Mouse (Mus musculus): ENCODE data around the gene Il4. TPM values are rescaled to one million over a fixed set of nuclear protein-coding genes. Genes with fewer than 3 reads are reported as not detected.
A peak's percentile ranks its signal among the peaks of the same experiment; 100 is the strongest.

Il4 gene
- polyA plus RNA-seq, 1 experiment, result not detected

GRCm38 (mm10) chr11:53652427-53652826 lies 34.0 kb upstream of the Il4 start:
- Histone ChIP-seq H3K4me3 (ENCODE audit: control insufficient read depth, low read depth, low read length) (no peak overlapping the region), H3K27me3 (ENCODE audit: control insufficient read depth, insufficient read depth, low read length) (no peaks in the 10 kb centered on the region), H3K36me3 (ENCODE audit: control insufficient read depth, insufficient read depth, low read length) (no peaks in the 10 kb centered on the region; the same call in 1 of the 2 replicates), H3K4me1 (ENCODE audit: control insufficient read depth, insufficient read depth, low read length) (no peaks in the 10 kb centered on the region), H3K27ac (ENCODE audit: control insufficient read depth, insufficient read depth, low read depth, low read length) (no peak overlapping the region)
- TF ChIP-seq POLR2A (IDR thresholded peaks at IDR 0.05; ENCODE audit: control insufficient read depth, low read depth, low read length) (no peak), CTCF (IDR thresholded peaks at IDR 0.05; ENCODE audit: control insufficient read depth, insufficient read depth, insufficient replicate concordance, low read depth, low read length) (no peak)

- no peaks in the 10 kb centered on the region for H3K27me3 ChIP-seq (ENCODE audit: control insufficient read depth, insufficient read depth, low read length)
- H3K4me1 ChIP-seq (ENCODE audit: control insufficient read depth, insufficient read depth, low read length), result no peaks in the 10 kb centered on the region
- no peak overlapping the region for H3K27ac ChIP-seq (ENCODE audit: control insufficient read depth, insufficient read depth, low read depth, low read length)
- no peaks in the 10 kb centered on the region; the same call in 1 of the 2 replicates for H3K36me3 ChIP-seq (ENCODE audit: control insufficient read depth, insufficient read depth, low read length)
- no peak overlapping the region for H3K4me3 ChIP-seq (ENCODE audit: control insufficient read depth, low read depth, low read length)
- TF ChIP-seq CTCF (IDR thresholded peaks at IDR 0.05; ENCODE audit: control insufficient read depth, insufficient read depth, insufficient replicate concordance, low read depth, low read length) (no peak), POLR2A (IDR thresholded peaks at IDR 0.05; ENCODE audit: control insufficient read depth, low read depth, low read length) (no peak)
Observed at GRCm38 (mm10) chr11:53651441-53651840, 33.0 kb upstream of the Il4 start.

- no peaks in the 10 kb centered on the region for H3K27me3 ChIP-seq (ENCODE audit: control insufficient read depth, insufficient read depth, low read length)
- TF ChIP-seq POLR2A (IDR thresholded peaks at IDR 0.05; ENCODE audit: control insufficient read depth, low read depth, low read length) (no peak), CTCF (IDR thresholded peaks at IDR 0.05; ENCODE audit: control insufficient read depth, insufficient read depth, insufficient replicate concordance, low read depth, low read length) (no peak)
- H3K4me3 ChIP-seq (ENCODE audit: control insufficient read depth, low read depth, low read length), result no peak overlapping the region
- no peak overlapping the region for H3K27ac ChIP-seq (ENCODE audit: control insufficient read depth, insufficient read depth, low read depth, low read length)
- no peaks in the 10 kb centered on the region for H3K36me3 ChIP-seq (ENCODE audit: control insufficient read depth, insufficient read depth, low read length)
- H3K4me1 ChIP-seq (ENCODE audit: control insufficient read depth, insufficient read depth, low read length), result no peaks in the 10 kb centered on the region
Observed at GRCm38 (mm10) chr11:53644017-53644416, 25.5 kb upstream of the Il4 start.

GRCm38 (mm10) chr11:53642744-53643279 lies 24.3 kb upstream of the Il4 start:
- Histone ChIP-seq H3K27ac (ENCODE audit: control insufficient read depth, insufficient read depth, low read depth, low read length) (no peak overlapping the region), H3K4me3 (ENCODE audit: control insufficient read depth, low read depth, low read length) (no peak overlapping the region), H3K4me1 (ENCODE audit: control insufficient read depth, insufficient read depth, low read length) (no peaks in the 10 kb centered on the region), H3K36me3 (ENCODE audit: control insufficient read depth, insufficient read depth, low read length) (no peaks in the 10 kb centered on the region), H3K27me3 (ENCODE audit: control insufficient read depth, insufficient read depth, low read length) (no peaks in the 10 kb centered on the region)
- TF ChIP-seq CTCF (IDR thresholded peaks at IDR 0.05; ENCODE audit: control insufficient read depth, insufficient read depth, insufficient replicate concordance, low read depth, low read length) (peak; percentile 81; the same call in 1 of the 2 replicates), POLR2A (IDR thresholded peaks at IDR 0.05; ENCODE audit: control insufficient read depth, low read depth, low read length) (no peak)

GRCm38 (mm10) chr11:53637803-53638260 lies 19.4 kb upstream of the Il4 start:
- H3K27ac ChIP-seq (ENCODE audit: control insufficient read depth, insufficient read depth, low read depth, low read length), result no peak overlapping the region
- peak overlapping the region; percentile 12; the same call in 1 of the 2 replicates for H3K4me3 ChIP-seq (ENCODE audit: control insufficient read depth, low read depth, low read length)
- TF ChIP-seq CTCF (IDR thresholded peaks at IDR 0.05; ENCODE audit: control insufficient read depth, insufficient read depth, insufficient replicate concordance, low read depth, low read length), result no peak
- no peak for TF ChIP-seq POLR2A (IDR thresholded peaks at IDR 0.05; ENCODE audit: control insufficient read depth, low read depth, low read length)
- H3K4me1 ChIP-seq (ENCODE audit: control insufficient read depth, insufficient read depth, low read length), result peaks cover 8% of the 10 kb centered on the region
- H3K27me3 ChIP-seq (ENCODE audit: control insufficient read depth, insufficient read depth, low read length), result no peaks in the 10 kb centered on the region
- no peaks in the 10 kb centered on the region for H3K36me3 ChIP-seq (ENCODE audit: control insufficient read depth, insufficient read depth, low read length)

- Histone ChIP-seq H3K27ac (ENCODE audit: control insufficient read depth, insufficient read depth, low read depth, low read length) (no peak overlapping the region), H3K4me3 (ENCODE audit: control insufficient read depth, low read depth, low read length) (no peak overlapping the region)
Observed at GRCm38 (mm10) chr11:53637046-53637802, 18.8 kb upstream of the Il4 start.

GRCm38 (mm10) chr11:53636183-53636646 lies 17.7 kb upstream of the Il4 start:
- Histone ChIP-seq H3K4me1 (ENCODE audit: control insufficient read depth, insufficient read depth, low read length) (peaks cover 8% of the 10 kb centered on the region), H3K4me3 (ENCODE audit: control insufficient read depth, low read depth, low read length) (no peak overlapping the region), H3K36me3 (ENCODE audit: control insufficient read depth, insufficient read depth, low read length) (no peaks in the 10 kb centered on the region), H3K27ac (ENCODE audit: control insufficient read depth, insufficient read depth, low read depth, low read length) (no peak overlapping the region), H3K27me3 (ENCODE audit: control insufficient read depth, insufficient read depth, low read length) (no peaks in the 10 kb centered on the region)
- TF ChIP-seq POLR2A (IDR thresholded peaks at IDR 0.05; ENCODE audit: control insufficient read depth, low read depth, low read length), result no peak
- no peak for TF ChIP-seq CTCF (IDR thresholded peaks at IDR 0.05; ENCODE audit: control insufficient read depth, insufficient read depth, insufficient replicate concordance, low read depth, low read length)

More at GRCm38 (mm10) chr11:53637046-53637802, 18.8 kb upstream of the Il4 start:
- TF ChIP-seq POLR2A (IDR thresholded peaks at IDR 0.05; ENCODE audit: control insufficient read depth, low read depth, low read length) (no peak), CTCF (IDR thresholded peaks at IDR 0.05; ENCODE audit: control insufficient read depth, insufficient read depth, insufficient replicate concordance, low read depth, low read length) (no peak)
- Histone ChIP-seq H3K27me3 (ENCODE audit: control insufficient read depth, insufficient read depth, low read length) (no peaks in the 10 kb centered on the region), H3K36me3 (ENCODE audit: control insufficient read depth, insufficient read depth, low read length) (no peaks in the 10 kb centered on the region), H3K4me1 (ENCODE audit: control insufficient read depth, insufficient read depth, low read length) (peaks cover 8% of the 10 kb centered on the region)

Data from testis, adult 2 months (tissue).